Mouse (Mus musculus): Measurements from ENCODE around the gene Pnmt. TPM values are rescaled to one million over a fixed set of nuclear protein-coding genes. Genes with fewer than 3 reads are reported as not detected.

The Pnmt gene
- polyA plus RNA-seq, 1 experiment from 2014 or later: 0.73 TPM

- Histone ChIP-seq H3K27ac (replicated peaks) (peak overlapping the region; percentile 35), H3K9me3 (no peaks in the 10 kb centered on the region), H3K36me3 (no peaks in the 10 kb centered on the region), H3K4me1 (replicated peaks) (peaks cover 40% of the 10 kb centered on the region), H3K27me3 (peaks cover 45% of the 10 kb centered on the region), H3K4me3 (no peak overlapping the region), H3K9ac (peak overlapping the region; percentile 52; the same call in 1 of the 2 replicates), H3K4me2 (peak overlapping the region; percentile 31)
- peak; percentile 57; the same call in 1 of the 2 replicates for ATAC-seq (ENCODE audit: low read depth)
- 3% methylated on average over 10 of the region's 10 CpGs for WGBS
Observed at GRCm38 (mm10) chr11:98409341-98409822, 23.1 kb downstream of the Pnmt start.

GRCm38 (mm10) chr11:98412273-98412796 is 26.1 kb downstream of the Pnmt start, which contains the start of gene Erbb2:
Erbb2 (plus strand) TSS chr11:98412470.
- Histone ChIP-seq H3K9ac (peak within 1 kb of the TSS; percentile 82), H3K9me3 (no peaks in the 10 kb centered on the region), H3K27me3 (peaks cover 47% of the 10 kb centered on the region), H3K4me2 (peak within 1 kb of the TSS; percentile 96), H3K4me1 (replicated peaks) (peaks cover 51% of the 10 kb centered on the region), H3K27ac (replicated peaks) (peak within 1 kb of the TSS; percentile 84), H3K4me3 (peak within 1 kb of the TSS; percentile 64), H3K36me3 (no peaks in the 10 kb centered on the region)
- 1% methylated on average over 47 of the region's 49 CpGs for WGBS
- ATAC-seq (ENCODE audit: low read depth): peak; percentile 60

- no peaks in the 10 kb centered on the region for H3K36me3 ChIP-seq
- under 1% methylated on average over 40 of the region's 40 CpGs for WGBS
- ATAC-seq (ENCODE audit: low read depth): peak; percentile 62
Observed at GRCm38 (mm10) chr11:98412797-98413301, 26.6 kb downstream of the Pnmt start.

GRCm38 (mm10) chr11:98413731-98414130 is 27.5 kb downstream of the Pnmt start:
- WGBS: 17% methylated on average over 7 of the region's 7 CpGs
- H3K9ac ChIP-seq: peak overlapping the region; percentile 82
- peaks cover 47% of the 10 kb centered on the region for H3K27me3 ChIP-seq

More at GRCm38 (mm10) chr11:98412797-98413301, 26.6 kb downstream of the Pnmt start:
- H3K27me3 ChIP-seq: peaks cover 47% of the 10 kb centered on the region
- H3K9ac ChIP-seq: peak overlapping the region; percentile 82
- H3K4me1 ChIP-seq (replicated peaks): peaks cover 51% of the 10 kb centered on the region
- peak overlapping the region; percentile 64 for H3K4me3 ChIP-seq
- peak overlapping the region; percentile 96 for H3K4me2 ChIP-seq
- peak overlapping the region; percentile 84 for H3K27ac ChIP-seq (replicated peaks)
- no peaks in the 10 kb centered on the region for H3K9me3 ChIP-seq

GRCm38 (mm10) chr11:98414162-98414561 is 27.9 kb downstream of the Pnmt start:
- peaks cover 46% of the 10 kb centered on the region for H3K4me1 ChIP-seq (replicated peaks)
- peaks cover 47% of the 10 kb centered on the region for H3K27me3 ChIP-seq
- WGBS: 5% methylated on average over 2 of the region's 2 CpGs
- H3K36me3 ChIP-seq: no peaks in the 10 kb centered on the region
- no peak overlapping the region for H3K27ac ChIP-seq (replicated peaks)
- H3K4me2 ChIP-seq: peak overlapping the region; percentile 96
- H3K9me3 ChIP-seq: no peaks in the 10 kb centered on the region
- H3K4me3 ChIP-seq: peak overlapping the region; percentile 64
- ATAC-seq (ENCODE audit: low read depth): no peak; the same call in 1 of the 2 replicates
- peak overlapping the region; percentile 82; the same call in 1 of the 2 replicates for H3K9ac ChIP-seq

More at GRCm38 (mm10) chr11:98413731-98414130, 27.5 kb downstream of the Pnmt start:
- ATAC-seq (ENCODE audit: low read depth): no peak
- Histone ChIP-seq H3K4me1 (replicated peaks) (peaks cover 50% of the 10 kb centered on the region), H3K36me3 (no peaks in the 10 kb centered on the region), H3K9me3 (no peaks in the 10 kb centered on the region), H3K27ac (replicated peaks) (0 out of 2 replicates have a peak overlapping the region, but pooled peaks have one; percentile 3), H3K4me2 (peak overlapping the region; percentile 96), H3K4me3 (peak overlapping the region; percentile 64)

- 93% methylated on average over 1 of the region's 1 CpGs for WGBS
- ATAC-seq (ENCODE audit: low read depth): no peak
- Histone ChIP-seq H3K4me2 (no peak overlapping the region), H3K36me3 (no peaks in the 10 kb centered on the region), H3K9ac (no peak overlapping the region), H3K27me3 (peaks cover 21% of the 10 kb centered on the region), H3K9me3 (no peaks in the 10 kb centered on the region), H3K27ac (replicated peaks) (no peak overlapping the region), H3K4me3 (no peak overlapping the region), H3K4me1 (replicated peaks) (peaks cover 35% of the 10 kb centered on the region)
Observed at GRCm38 (mm10) chr11:98417074-98417473, 30.8 kb downstream of the Pnmt start.

GRCm38 (mm10) chr11:98418273-98418672 is 32.0 kb downstream of the Pnmt start:
- H3K9ac ChIP-seq: no peak overlapping the region
- WGBS: 79% methylated on average over 6 of the region's 6 CpGs
- no peaks in the 10 kb centered on the region for H3K9me3 ChIP-seq
- H3K4me1 ChIP-seq (replicated peaks): peaks cover 23% of the 10 kb centered on the region
- H3K36me3 ChIP-seq: no peaks in the 10 kb centered on the region
- no peak overlapping the region for H3K27ac ChIP-seq (replicated peaks)
- peaks cover 10% of the 10 kb centered on the region; the same call in 1 of the 2 replicates for H3K27me3 ChIP-seq
- ATAC-seq (ENCODE audit: low read depth): no peak
- no peak overlapping the region for H3K4me3 ChIP-seq
- no peak overlapping the region for H3K4me2 ChIP-seq

GRCm38 (mm10) chr11:98418939-98419547 is 32.8 kb downstream of the Pnmt start:
- no peak overlapping the region for H3K9ac ChIP-seq
- H3K4me2 ChIP-seq: no peak overlapping the region
- H3K4me3 ChIP-seq: no peak overlapping the region
- no peaks in the 10 kb centered on the region for H3K9me3 ChIP-seq
- H3K4me1 ChIP-seq (replicated peaks): peaks cover 15% of the 10 kb centered on the region
- H3K27ac ChIP-seq (replicated peaks): no peak overlapping the region
- no peaks in the 10 kb centered on the region for H3K36me3 ChIP-seq
- peaks cover 5% of the 10 kb centered on the region; the same call in 1 of the 2 replicates for H3K27me3 ChIP-seq
- no peak for ATAC-seq (ENCODE audit: low read depth)
- WGBS: 82% methylated on average over 10 of the region's 10 CpGs

GRCm38 (mm10) chr11:98426592-98426991 is 40.3 kb downstream of the Pnmt start:
- no peak overlapping the region for H3K4me2 ChIP-seq
- H3K27me3 ChIP-seq: no peaks in the 10 kb centered on the region
- 90% methylated on average over 7 of the region's 7 CpGs for WGBS
- H3K4me1 ChIP-seq (replicated peaks): no peaks in the 10 kb centered on the region
- H3K9ac ChIP-seq: no peak overlapping the region
- peaks cover 4% of the 10 kb centered on the region; the same call in 1 of the 2 replicates for H3K36me3 ChIP-seq
- no peak for ATAC-seq (ENCODE audit: low read depth)
- H3K4me3 ChIP-seq: no peak overlapping the region
- no peak overlapping the region for H3K27ac ChIP-seq (replicated peaks)
- no peaks in the 10 kb centered on the region for H3K9me3 ChIP-seq

- Histone ChIP-seq H3K36me3 (peaks cover 8% of the 10 kb centered on the region; the same call in 1 of the 2 replicates), H3K4me1 (replicated peaks) (no peaks in the 10 kb centered on the region), H3K9ac (no peak overlapping the region), H3K4me3 (no peak overlapping the region), H3K4me2 (no peak overlapping the region), H3K9me3 (no peaks in the 10 kb centered on the region), H3K27me3 (no peaks in the 10 kb centered on the region), H3K27ac (replicated peaks) (no peak overlapping the region)
- ATAC-seq (ENCODE audit: low read depth): no peak
- 89% methylated on average over 5 of the region's 5 CpGs for WGBS
Observed at GRCm38 (mm10) chr11:98428436-98428835, 42.2 kb downstream of the Pnmt start.

- no peak overlapping the region; the same call in 1 of the 2 replicates for H3K9ac ChIP-seq
- H3K4me3 ChIP-seq: no peak overlapping the region
- H3K36me3 ChIP-seq: peaks cover 32% of the 10 kb centered on the region; the same call in 1 of the 2 replicates
- H3K27ac ChIP-seq (replicated peaks): no peak overlapping the region
- H3K4me1 ChIP-seq (replicated peaks): no peaks in the 10 kb centered on the region
- no peak for ATAC-seq (ENCODE audit: low read depth)
- H3K27me3 ChIP-seq: no peaks in the 10 kb centered on the region
- 89% methylated on average over 9 of the region's 9 CpGs for WGBS
- no peaks in the 10 kb centered on the region for H3K9me3 ChIP-seq
- no peak overlapping the region for H3K4me2 ChIP-seq
Observed at GRCm38 (mm10) chr11:98431743-98432502, 45.7 kb downstream of the Pnmt start.

Measured in neural tube, embryonic 13.5 days (tissue).